Mouse (Mus musculus) forebrain, embryonic 11.5 days (tissue): ENCODE measurements around the gene Pdia2. TPM values are rescaled to one million over a fixed set of nuclear protein-coding genes. Genes with fewer than 3 reads are reported as not detected.
A peak's percentile ranks its signal among the peaks of the same experiment; 100 is the strongest.

Experiments
- ATAC-seq: fragments of 200-750 bp; cut with Nextera tagmentation; replicated peaks from 2 replicates; pipeline ENCODE4 v1.8.0; 2017; ENCODE audit warnings: moderate TSS enrichment; ENCODE audit not compliant: low FRiP score
- DNase-seq: peaks from one replicate; pipeline ENCODE4 v3.0.0-alpha.2; 2017; ENCODE audit warnings: low spot score
- H3K27ac ChIP-seq: fragments of 300-500 bp; sonication (generic); 2 replicates; pipeline ENCODE4 v1.5.1; 2014; ENCODE audit warnings: low read depth, low read length
- H3K27me3 ChIP-seq: fragments of 300-500 bp; sonication (generic); 2 replicates; pipeline ENCODE4 v1.6.1; 2014; ENCODE audit warnings: mild to moderate bottlenecking, low read length, mixed read lengths; ENCODE audit not compliant: control insufficient read depth, insufficient read depth
- H3K36me3 ChIP-seq: fragments of 300-500 bp; sonication (generic); 2 replicates; pipeline ENCODE4 v1.6.1; 2014; ENCODE audit warnings: mild to moderate bottlenecking, low read length, moderate library complexity, mixed read lengths; ENCODE audit not compliant: control insufficient read depth, insufficient read depth
- H3K4me1 ChIP-seq: fragments of 300-500 bp; sonication (generic); replicated peaks from 2 replicates; pipeline ENCODE4 v1.6.1; 2014; ENCODE audit warnings: low read length, mixed read lengths; ENCODE audit not compliant: control insufficient read depth, insufficient read depth
- H3K4me2 ChIP-seq: fragments of 300-500 bp; sonication (generic); 2 replicates; pipeline ENCODE4 v1.6.1; 2014; ENCODE audit warnings: low read depth, mild to moderate bottlenecking, low read length, moderate library complexity, mixed read lengths; ENCODE audit not compliant: severe bottlenecking
- H3K4me3 ChIP-seq: fragments of 300-500 bp; sonication (generic); 2 replicates; pipeline ENCODE4 v1.5.1; 2014; ENCODE audit warnings: low read depth, low read length
- H3K9ac ChIP-seq: fragments of 300-500 bp; sonication (generic); 2 replicates; pipeline ENCODE4 v1.6.1; 2014; ENCODE audit warnings: low read length
- H3K9me3 ChIP-seq: fragments of 300-500 bp; sonication (generic); 2 replicates; pipeline ENCODE4 v1.6.1; 2016; ENCODE audit warnings: low read length, mixed read lengths; ENCODE audit not compliant: control insufficient read depth
- WGBS: fragments of 180-500 bp; shearing (Covaris S2); extraction: QIAGEN DNeasy Blood & Tissue Kit; methylation state at CpG from one replicate; pipeline ENCODE4 v1.1.7; 2014; 5-methylcytosine and 5-hydroxymethylcytosine counted together
- polyA plus RNA-seq: library from polyadenylated mRNA; unstranded; fragments of >200 nt; fragmentation: Nextera tagmentation; extraction: Ambion mirVana; gene quantifications from 2 replicates; pipeline ENCODE4 v1.2.1, GENCODE M21; 2014

Pdia2 gene
- 0.52 and 0.68 TPM in 2 replicates for polyA plus RNA-seq

GRCm38 (mm10) chr17:26198892-26199291, at the start of gene Pdia2:
Gene Pdia2, minus strand, starts transcription at chr17:26199087.
- H3K9ac ChIP-seq, result no peak within 1 kb of the TSS
- 0 out of 2 replicates have a peak within 1 kb of the TSS, but pooled peaks have one; percentile 5 for H3K4me2 ChIP-seq
- no peaks in the 10 kb centered on the region; the same call in 1 of the 2 replicates for H3K36me3 ChIP-seq
- no peak within 1 kb of the TSS for H3K4me3 ChIP-seq
- peaks cover 17% of the 10 kb centered on the region for H3K4me1 ChIP-seq
- DNase-seq (no peak), ATAC-seq (no peak)
- H3K27me3 ChIP-seq, result peaks cover 42% of the 10 kb centered on the region
- 74% methylated on average over 4 of the region's 4 CpGs for WGBS
- H3K27ac ChIP-seq, result no peak within 1 kb of the TSS
- H3K9me3 ChIP-seq, result no peaks in the 10 kb centered on the region

- Histone ChIP-seq H3K36me3 (no peaks in the 10 kb centered on the region), H3K27ac (0 out of 2 replicates have a peak within 1 kb of the TSS, but pooled peaks have one; percentile 46), H3K9ac (peak within 1 kb of the TSS; percentile 69), H3K27me3 (no peaks in the 10 kb centered on the region), H3K4me1 (no peaks in the 10 kb centered on the region), H3K4me2 (peak within 1 kb of the TSS; percentile 79), H3K9me3 (no peaks in the 10 kb centered on the region), H3K4me3 (peak within 1 kb of the TSS; percentile 71)
- ATAC-seq, result peak; percentile 97
- 9% methylated on average over 33 of the region's 33 CpGs for WGBS
- peak; percentile 99 for DNase-seq
These were observed 45.4 kb upstream of the Pdia2 start, which contains the start of gene Fam234a for GRCm38 (mm10) chr17:26244101-26244841. Gene Fam234a, minus strand, starts transcription at chr17:26244242.

- Histone ChIP-seq H3K9me3 (no peaks in the 10 kb centered on the region), H3K27ac (0 out of 2 replicates have a peak overlapping the region, but pooled peaks have one; percentile 46), H3K4me1 (no peaks in the 10 kb centered on the region), H3K4me2 (peak overlapping the region; percentile 79), H3K9ac (peak overlapping the region; percentile 69), H3K36me3 (no peaks in the 10 kb centered on the region), H3K4me3 (peak overlapping the region; percentile 71), H3K27me3 (no peaks in the 10 kb centered on the region)
- WGBS, result 1% methylated on average over 32 of the region's 32 CpGs
- peak; percentile 84 for ATAC-seq
- DNase-seq, result no peak
These were observed 44.7 kb upstream of the Pdia2 start for GRCm38 (mm10) chr17:26243471-26244100.

- Histone ChIP-seq H3K4me3 (no peak overlapping the region), H3K27ac (no peak overlapping the region), H3K4me1 (no peaks in the 10 kb centered on the region), H3K27me3 (no peaks in the 10 kb centered on the region), H3K36me3 (no peaks in the 10 kb centered on the region), H3K4me2 (no peak overlapping the region), H3K9me3 (no peaks in the 10 kb centered on the region), H3K9ac (no peak overlapping the region)
- no peak for DNase-seq
- 78% methylated on average over 6 of the region's 6 CpGs for WGBS
- no peak for ATAC-seq
These were observed 42.1 kb upstream of the Pdia2 start for GRCm38 (mm10) chr17:26240990-26241389.

- Histone ChIP-seq H3K9ac (no peak overlapping the region), H3K4me1 (no peaks in the 10 kb centered on the region), H3K27ac (no peak overlapping the region), H3K36me3 (no peaks in the 10 kb centered on the region), H3K4me2 (no peak overlapping the region), H3K9me3 (no peaks in the 10 kb centered on the region), H3K4me3 (no peak overlapping the region), H3K27me3 (no peaks in the 10 kb centered on the region)
- ATAC-seq (no peak), DNase-seq (no peak)
- 89% methylated on average over 6 of the region's 6 CpGs for WGBS
These were observed 41.4 kb upstream of the Pdia2 start for GRCm38 (mm10) chr17:26240120-26240790.

GRCm38 (mm10) chr17:26239551-26239950, 40.7 kb upstream of the Pdia2 start:
- Histone ChIP-seq H3K4me1 (no peaks in the 10 kb centered on the region), H3K36me3 (no peaks in the 10 kb centered on the region), H3K4me2 (no peak overlapping the region), H3K9me3 (no peaks in the 10 kb centered on the region), H3K27ac (no peak overlapping the region), H3K4me3 (no peak overlapping the region), H3K27me3 (no peaks in the 10 kb centered on the region), H3K9ac (no peak overlapping the region)
- ATAC-seq, result no peak
- 71% methylated on average over 2 of the region's 2 CpGs for WGBS
- DNase-seq, result no peak

- H3K36me3 ChIP-seq, result no peaks in the 10 kb centered on the region
- no peak overlapping the region for H3K27ac ChIP-seq
- H3K4me2 ChIP-seq, result no peak overlapping the region
- no peaks in the 10 kb centered on the region for H3K27me3 ChIP-seq
- 94% methylated on average over 10 of the region's 10 CpGs for WGBS
- DNase-seq, result no peak
- H3K4me1 ChIP-seq, result no peaks in the 10 kb centered on the region
- H3K9ac ChIP-seq, result no peak overlapping the region
- ATAC-seq, result no peak
- no peak overlapping the region for H3K4me3 ChIP-seq
- no peaks in the 10 kb centered on the region for H3K9me3 ChIP-seq
These were observed 38.8 kb upstream of the Pdia2 start for GRCm38 (mm10) chr17:26237667-26238066.

- ATAC-seq, result no peak
- WGBS, result 53% methylated on average over 13 of the region's 13 CpGs
- Histone ChIP-seq H3K27ac (peak overlapping the region; percentile 32), H3K9me3 (no peaks in the 10 kb centered on the region), H3K9ac (no peak overlapping the region), H3K4me3 (no peak overlapping the region), H3K4me1 (no peaks in the 10 kb centered on the region), H3K36me3 (no peaks in the 10 kb centered on the region), H3K27me3 (no peaks in the 10 kb centered on the region), H3K4me2 (no peak overlapping the region)
- DNase-seq, result no peak
These were observed 36.4 kb upstream of the Pdia2 start for GRCm38 (mm10) chr17:26235077-26235815.
